Mouse (Mus musculus): ENCODE measurements around the gene Large2.

GRCm38 (mm10) chr2:92411705-92412104 lies 37.0 kb upstream of the Large2 start:
- no peak for TF ChIP-seq CTCF (IDR thresholded peaks at IDR 0.05)
- TF ChIP-seq EP300 (IDR thresholded peaks at IDR 0.05) = no peak

All from lung, postnatal 0 days (tissue).